Mouse (Mus musculus): ENCODE measurements around the gene Nr5a2. TPM values are rescaled to one million over a fixed set of nuclear protein-coding genes. Genes with fewer than 3 reads are reported as not detected.
A peak's percentile ranks its signal among the peaks of the same experiment; 100 is the strongest.

The Nr5a2 gene
- total and polyA plus RNA-seq, 3 experiments = 0.18 to 0.80 (median 0.60) TPM

DNA sequence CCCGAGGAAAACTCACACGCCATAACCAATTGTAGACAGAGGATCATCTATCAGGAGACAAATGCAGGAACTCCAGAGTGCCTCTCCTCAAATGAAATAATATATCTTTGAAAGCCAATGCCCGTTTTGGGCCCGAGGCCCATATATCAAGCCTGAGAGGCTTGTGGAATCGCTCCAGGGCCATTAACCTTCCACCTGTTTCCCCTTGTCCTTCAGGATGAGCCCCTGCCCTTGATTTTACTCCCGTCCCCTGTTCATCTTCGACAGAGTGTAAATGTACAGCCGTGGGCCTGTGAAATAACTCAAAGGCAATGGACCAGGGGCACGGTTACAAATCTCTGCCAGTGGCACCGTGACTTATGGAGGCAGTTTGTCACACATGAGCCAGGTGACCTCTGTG is 48.3 kb downstream of the Nr5a2 start:
- no peak for DNase-seq
- TF ChIP-seq CTCF (IDR thresholded peaks at IDR 0.05) (no peak), EP300 (IDR thresholded peaks at IDR 0.05; ENCODE audit: insufficient read depth, low read depth, low read length) (no peak), POLR2A (IDR thresholded peaks at IDR 0.05; ENCODE audit: insufficient read depth, low read depth, low read length) (no peak)
- WGBS = 86% methylated on average over 10 of the region's 10 CpGs
- no peaks in the 10 kb centered on the region for H3K79me2 ChIP-seq (replicated peaks; ENCODE audit: control insufficient read depth, insufficient read depth, low read length)
- no peaks in the 10 kb centered on the region for H3K36me3 ChIP-seq (ENCODE audit: control insufficient read depth, insufficient read depth, low read length)
- no peak overlapping the region for H3K4me3 ChIP-seq
- H3K9ac ChIP-seq (ENCODE audit: low read depth, low read length) = no peak overlapping the region
- intact Hi-C loops (cut with DNase I) = no loop called here
- H3K27me3 ChIP-seq (ENCODE audit: control insufficient read depth, insufficient read depth, low read length) = no peaks in the 10 kb centered on the region
- no peak overlapping the region for H3K27ac ChIP-seq
- peaks cover 3% of the 10 kb centered on the region for H3K4me1 ChIP-seq (ENCODE audit: control insufficient read depth, insufficient read depth, low read length)

DNA sequence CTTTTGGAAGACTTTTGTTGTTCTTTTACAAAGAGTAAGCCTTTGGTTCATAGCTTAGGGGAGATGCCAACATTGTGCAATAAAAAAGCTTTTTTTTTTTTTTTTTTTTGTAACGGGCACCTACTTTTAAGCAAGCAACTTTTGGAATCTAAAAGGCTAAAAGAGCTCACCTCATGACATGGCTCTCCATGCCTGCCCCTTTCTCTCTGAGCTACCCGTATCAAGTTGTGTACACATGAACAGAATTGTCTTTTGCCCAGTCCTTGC is 48.7 kb downstream of the Nr5a2 start:
- Histone ChIP-seq H3K27ac (no peak overlapping the region), H3K27me3 (ENCODE audit: control insufficient read depth, insufficient read depth, low read length) (no peaks in the 10 kb centered on the region), H3K9ac (ENCODE audit: low read depth, low read length) (no peak overlapping the region), H3K4me3 (no peak overlapping the region), H3K36me3 (ENCODE audit: control insufficient read depth, insufficient read depth, low read length) (no peaks in the 10 kb centered on the region), H3K79me2 (replicated peaks; ENCODE audit: control insufficient read depth, insufficient read depth, low read length) (no peaks in the 10 kb centered on the region), H3K4me1 (ENCODE audit: control insufficient read depth, insufficient read depth, low read length) (peaks cover 3% of the 10 kb centered on the region)
- WGBS = 80% methylated on average over 2 of the region's 2 CpGs
- no peak for DNase-seq
- TF ChIP-seq EP300 (IDR thresholded peaks at IDR 0.05; ENCODE audit: insufficient read depth, low read depth, low read length) (no peak), CTCF (IDR thresholded peaks at IDR 0.05) (no peak), POLR2A (IDR thresholded peaks at IDR 0.05; ENCODE audit: insufficient read depth, low read depth, low read length) (no peak)
- intact Hi-C loops (cut with DNase I) = no loop called here

DNA sequence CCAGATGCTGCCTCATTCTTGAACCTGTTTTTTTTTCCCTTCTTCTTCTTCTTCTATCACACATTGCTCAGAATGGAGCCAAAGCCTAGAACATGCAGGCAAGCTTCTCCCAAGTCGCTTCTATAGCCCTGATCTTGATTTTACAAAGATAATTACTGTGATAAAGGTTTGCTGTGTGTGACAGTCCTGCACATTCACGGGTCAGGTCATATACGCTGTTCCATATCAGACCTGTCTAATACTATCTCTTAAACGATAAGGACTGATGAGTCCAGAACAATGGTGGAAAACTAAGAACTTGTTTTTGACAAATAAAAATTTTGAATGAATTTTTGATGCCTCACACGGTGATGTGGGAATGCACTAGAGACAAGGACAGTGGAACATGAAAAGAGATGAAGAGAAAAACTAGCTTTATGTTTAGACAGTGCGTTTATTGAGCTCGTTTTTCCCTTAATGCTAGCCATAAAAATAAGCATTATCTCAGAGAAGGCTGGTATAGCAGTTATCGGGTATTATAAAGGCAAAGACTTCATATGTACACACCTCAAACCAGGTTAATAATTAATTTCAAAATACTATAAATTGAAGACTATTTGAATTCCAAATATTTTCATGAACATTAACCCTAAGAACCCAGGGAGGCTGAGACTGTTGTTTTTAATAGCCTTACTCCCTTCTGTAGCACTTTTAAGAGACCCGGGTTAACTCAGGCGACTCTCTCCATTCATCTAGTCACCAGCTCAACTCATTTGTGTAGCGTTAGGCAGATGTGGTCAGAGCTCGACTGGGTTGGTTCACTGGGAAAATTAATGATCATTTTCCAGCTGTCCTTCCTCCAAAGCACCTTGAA is 49.3 kb downstream of the Nr5a2 start:
- Histone ChIP-seq H3K9ac (ENCODE audit: low read depth, low read length) (no peak overlapping the region), H3K4me3 (no peak overlapping the region), H3K36me3 (ENCODE audit: control insufficient read depth, insufficient read depth, low read length) (no peaks in the 10 kb centered on the region), H3K4me1 (ENCODE audit: control insufficient read depth, insufficient read depth, low read length) (peaks cover 2% of the 10 kb centered on the region), H3K79me2 (replicated peaks; ENCODE audit: control insufficient read depth, insufficient read depth, low read length) (no peaks in the 10 kb centered on the region), H3K27ac (no peak overlapping the region), H3K27me3 (ENCODE audit: control insufficient read depth, insufficient read depth, low read length) (no peaks in the 10 kb centered on the region)
- intact Hi-C loops (cut with DNase I) = no loop called here
- DNase-seq = no peak
- no peak for TF ChIP-seq EP300 (IDR thresholded peaks at IDR 0.05; ENCODE audit: insufficient read depth, low read depth, low read length)
- no peak for TF ChIP-seq CTCF (IDR thresholded peaks at IDR 0.05)
- TF ChIP-seq POLR2A (IDR thresholded peaks at IDR 0.05; ENCODE audit: insufficient read depth, low read depth, low read length) = no peak
- whole genome bisulfite sequencing = 79% methylated on average over 12 of the region's 12 CpGs

DNA sequence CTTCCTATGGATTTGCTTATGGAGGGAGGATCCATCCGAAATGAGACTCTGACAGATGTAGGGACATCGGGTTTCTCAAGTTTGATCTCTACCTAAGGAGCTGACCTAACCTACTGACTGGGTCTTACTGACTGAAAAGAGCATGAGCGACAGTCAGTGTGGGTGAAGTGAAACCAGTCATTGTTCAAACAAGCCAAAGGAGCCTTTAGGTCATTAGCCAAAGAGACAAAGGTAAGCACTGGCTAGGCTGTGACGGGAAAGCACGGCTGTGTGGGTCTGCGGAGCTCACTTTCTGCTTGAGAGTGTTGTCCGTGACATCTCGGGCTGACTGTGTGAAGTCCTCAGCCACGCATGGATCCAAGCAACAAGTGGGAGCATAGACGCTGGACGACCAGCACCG is 50.1 kb downstream of the Nr5a2 start:
- DNase-seq = no peak
- no peak for TF ChIP-seq EP300 (IDR thresholded peaks at IDR 0.05; ENCODE audit: insufficient read depth, low read depth, low read length)
- TF ChIP-seq POLR2A (IDR thresholded peaks at IDR 0.05; ENCODE audit: insufficient read depth, low read depth, low read length) = no peak
- no peak for TF ChIP-seq CTCF (IDR thresholded peaks at IDR 0.05)
- Histone ChIP-seq H3K4me1 (ENCODE audit: control insufficient read depth, insufficient read depth, low read length) (peaks cover 1% of the 10 kb centered on the region), H3K9ac (ENCODE audit: low read depth, low read length) (no peak overlapping the region), H3K27ac (no peak overlapping the region), H3K4me3 (no peak overlapping the region), H3K79me2 (replicated peaks; ENCODE audit: control insufficient read depth, insufficient read depth, low read length) (no peaks in the 10 kb centered on the region), H3K36me3 (ENCODE audit: control insufficient read depth, insufficient read depth, low read length) (no peaks in the 10 kb centered on the region), H3K27me3 (ENCODE audit: control insufficient read depth, insufficient read depth, low read length) (no peaks in the 10 kb centered on the region)
- intact Hi-C loops (cut with DNase I) = no loop called here
- 87% methylated on average over 12 of the region's 12 CpGs for WGBS

DNA sequence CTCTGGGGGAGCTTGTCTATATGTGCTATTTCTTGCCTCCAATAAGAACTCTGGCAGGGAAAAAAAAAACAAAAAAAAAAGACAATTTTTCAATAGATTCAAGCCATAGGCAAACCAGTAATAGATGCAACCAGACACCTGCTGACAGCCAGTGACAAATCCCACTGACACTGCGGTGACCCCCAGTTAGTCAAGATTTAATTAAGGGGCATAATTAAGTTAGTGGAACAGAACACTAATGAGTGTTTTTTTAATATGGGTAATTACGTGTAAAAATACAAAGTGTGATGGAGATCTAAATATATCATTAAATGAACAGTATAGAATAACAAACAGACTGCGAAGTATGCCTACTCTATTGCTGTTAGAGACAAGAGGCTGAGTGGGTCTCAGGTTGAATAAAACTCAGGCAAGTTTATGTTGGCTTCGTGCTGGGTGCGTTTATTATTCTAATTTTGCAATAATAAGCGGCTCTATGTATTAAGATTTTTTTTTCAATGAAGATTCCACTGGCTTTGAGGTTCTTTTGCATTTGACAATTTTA is 50.7 kb downstream of the Nr5a2 start:
- no peaks in the 10 kb centered on the region for H3K79me2 ChIP-seq (replicated peaks; ENCODE audit: control insufficient read depth, insufficient read depth, low read length)
- no peak overlapping the region for H3K9ac ChIP-seq (ENCODE audit: low read depth, low read length)
- no peaks in the 10 kb centered on the region for H3K4me1 ChIP-seq (ENCODE audit: control insufficient read depth, insufficient read depth, low read length)
- no peaks in the 10 kb centered on the region for H3K36me3 ChIP-seq (ENCODE audit: control insufficient read depth, insufficient read depth, low read length)
- H3K27me3 ChIP-seq (ENCODE audit: control insufficient read depth, insufficient read depth, low read length) = no peaks in the 10 kb centered on the region
- intact Hi-C loops (cut with DNase I) = no loop called here
- no peak overlapping the region for H3K27ac ChIP-seq
- no peak for DNase-seq
- no peak for TF ChIP-seq EP300 (IDR thresholded peaks at IDR 0.05; ENCODE audit: insufficient read depth, low read depth, low read length)
- TF ChIP-seq CTCF (IDR thresholded peaks at IDR 0.05) = no peak
- no peak for TF ChIP-seq POLR2A (IDR thresholded peaks at IDR 0.05; ENCODE audit: insufficient read depth, low read depth, low read length)
- no peak overlapping the region for H3K4me3 ChIP-seq
- WGBS = 92% methylated on average over 6 of the region's 6 CpGs

DNA sequence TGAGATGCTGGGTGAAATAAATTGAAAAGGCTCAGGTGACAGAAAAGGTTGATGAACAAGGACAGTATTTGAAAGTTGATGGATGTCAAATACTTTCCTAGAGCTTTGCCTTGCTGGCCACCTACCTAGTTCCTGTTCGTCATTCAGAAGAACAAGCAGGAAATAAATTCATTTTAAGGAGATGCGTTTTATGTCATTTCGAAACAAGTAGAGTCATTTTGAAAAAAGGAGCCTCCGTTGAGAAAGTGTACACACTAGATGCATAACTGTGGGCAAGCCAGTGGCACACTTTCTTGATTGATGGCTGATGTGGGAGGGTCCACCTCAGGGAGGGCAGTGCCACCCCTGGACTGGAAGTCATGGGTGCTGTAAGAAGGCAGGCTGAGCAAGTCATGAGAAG is 62.1 kb downstream of the Nr5a2 start:
- peak; percentile 9 to 30 for DNase-seq
- H3K79me2 ChIP-seq (replicated peaks; ENCODE audit: control insufficient read depth, insufficient read depth, low read length) = no peaks in the 10 kb centered on the region
- no peaks in the 10 kb centered on the region for H3K36me3 ChIP-seq (ENCODE audit: control insufficient read depth, insufficient read depth, low read length)
- H3K4me1 ChIP-seq (ENCODE audit: control insufficient read depth, insufficient read depth, low read length) = no peaks in the 10 kb centered on the region
- no peak for TF ChIP-seq POLR2A (IDR thresholded peaks at IDR 0.05; ENCODE audit: insufficient read depth, low read depth, low read length)
- no peak for TF ChIP-seq CTCF (IDR thresholded peaks at IDR 0.05)
- no peak for TF ChIP-seq EP300 (IDR thresholded peaks at IDR 0.05; ENCODE audit: insufficient read depth, low read depth, low read length)
- H3K9ac ChIP-seq (ENCODE audit: low read depth, low read length) = no peak overlapping the region
- intact Hi-C loops (cut with DNase I) = no loop called here
- no peak overlapping the region for H3K4me3 ChIP-seq
- no peaks in the 10 kb centered on the region for H3K27me3 ChIP-seq (ENCODE audit: control insufficient read depth, insufficient read depth, low read length)
- H3K27ac ChIP-seq = no peak overlapping the region
- WGBS = 82% methylated on average over 4 of the region's 4 CpGs
